In the genomic region with DNA sequence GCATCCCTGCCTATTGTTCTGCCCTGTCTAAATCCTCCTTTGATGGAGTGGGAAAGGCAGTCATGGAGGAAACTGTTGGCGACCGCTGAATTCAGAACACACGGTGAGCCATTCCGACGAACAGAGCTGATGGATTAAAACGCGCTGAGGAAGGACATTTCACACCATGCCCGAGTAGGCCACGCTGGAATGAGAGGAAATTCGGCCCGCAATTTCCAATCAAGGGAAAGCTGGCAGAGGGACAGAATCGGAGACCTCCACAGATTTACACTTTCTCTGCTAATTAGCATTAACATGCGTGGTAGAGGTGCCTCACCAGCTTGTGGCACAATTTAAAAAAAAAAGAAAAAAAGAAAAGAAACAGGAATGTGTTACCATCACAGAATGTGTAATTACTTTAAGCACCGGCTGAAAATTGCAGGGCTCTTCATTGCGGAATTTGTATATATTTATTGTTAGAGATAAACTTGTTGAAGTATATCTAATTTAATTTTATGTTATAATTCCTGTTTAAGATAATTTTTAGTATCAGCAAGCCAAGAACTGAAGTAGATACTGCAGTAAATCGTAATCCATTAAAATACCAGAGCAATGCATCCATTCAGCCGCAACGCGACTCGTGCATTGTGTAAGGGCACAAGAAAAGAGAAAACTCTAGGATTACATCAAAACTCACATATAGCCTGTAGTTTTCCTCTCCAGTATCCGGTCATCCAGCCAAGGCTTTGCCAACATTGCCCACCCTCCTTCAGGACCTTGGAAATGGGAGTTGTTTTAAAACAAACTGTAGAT, we compare ENCODE assay signal across 10 mouse cellular contexts.
DNase-seq lines count a peak whose midpoint lies in the region; ATAC-seq and TF ChIP-seq lines count a peak whose summit lies in the region.
"Had no signal": no experiment of that assay in that cellular context is flagged by ENCODE, and none has a peak within 500 bp of the region (broad histone marks: within the 10 kb centered on the region; RNA-seq: fewer than 3 reads in every experiment).

No protein-coding gene starts in this region.

- no peaks in the 10 kb centered on the region for H3K9me3 ChIP-seq in lung, embryonic 16.5 days (ENCODE audit: control insufficient read depth, low read length)
- H3K9me3 ChIP-seq in lung, postnatal 0 days (ENCODE audit: low read length), result no peaks in the 10 kb centered on the region
- H3K9me3 ChIP-seq in hindbrain, embryonic 14.5 days (ENCODE audit: control insufficient read depth, low read length), result no peaks in the 10 kb centered on the region
- H3K9me3 ChIP-seq in neural tube, embryonic 14.5 days (ENCODE audit: control insufficient read depth, low read length), result no peaks in the 10 kb centered on the region

- WGBS in lung, embryonic 16.5 days, result 42% methylated on average over 21 of the region's 21 CpGs
- WGBS in lung, postnatal 0 days, result 45% methylated on average over 21 of the region's 21 CpGs
- 36% methylated on average over 21 of the region's 21 CpGs for WGBS in hindbrain, embryonic 14.5 days
- 31% methylated on average over 21 of the region's 21 CpGs for WGBS in neural tube, embryonic 14.5 days

- H3K4me2 ChIP-seq in lung, embryonic 16.5 days (ENCODE audit: low read depth, low read length), result peak overlapping the region; percentile 26; the same call in 1 of the 2 replicates
- H3K4me2 ChIP-seq in lung, postnatal 0 days (replicated peaks; ENCODE audit: low read depth, low read length), result no peak overlapping the region; the same call in 1 of the 2 replicates
- peak overlapping the region; percentile 33 for H3K4me2 ChIP-seq in hindbrain, embryonic 14.5 days (replicated peaks)
- peak overlapping the region; percentile 27 for H3K4me2 ChIP-seq in neural tube, embryonic 14.5 days (ENCODE audit: low read depth, low read length)

- TF ChIP-seq CTCF in lung, postnatal 0 days (IDR thresholded peaks at IDR 0.05), result no peak
- TF ChIP-seq CTCF in gastrocnemius, adult 2 months (IDR thresholded peaks at IDR 0.05), result no peak

- no peak overlapping the region for H3K4me3 ChIP-seq in lung, embryonic 16.5 days (ENCODE audit: low read length)
- H3K4me3 ChIP-seq in lung, postnatal 0 days (ENCODE audit: low read depth, low read length), result no peak overlapping the region
- no peak overlapping the region; the same call in 1 of the 2 replicates for H3K4me3 ChIP-seq in hindbrain, embryonic 14.5 days (replicated peaks; ENCODE audit: low read length)
- no peak overlapping the region for H3K4me3 ChIP-seq in neural tube, embryonic 14.5 days (ENCODE audit: low read depth, low read length)
- H3K4me3 ChIP-seq in gastrocnemius, adult 2 months, result no peak overlapping the region

- intact Hi-C loops in gastrocnemius, adult 2 months (cut with DNase I), result no loop called here

- DNase-seq in cerebellum, adult 9-10 months, result no peak
- DNase-seq in lung, postnatal 0 days (ENCODE audit: low spot score), result no peak
- DNase-seq in hindbrain, embryonic 14.5 days (ENCODE audit: low spot score), result no peak
- DNase-seq in urinary bladder, postnatal 25 days (ENCODE audit: low spot score), result no peak
- DNase-seq in gastrocnemius, adult 2 months, result no peak
- DNase-seq: gastrocnemius, postnatal 36 days; lung, postnatal 4 days had no signal

- no peak overlapping the region for H3K9ac ChIP-seq in lung, embryonic 16.5 days (ENCODE audit: low read length)
- H3K9ac ChIP-seq in lung, postnatal 0 days (replicated peaks; ENCODE audit: low read depth), result no peak overlapping the region
- peak overlapping the region; percentile 13; the same call in 1 of the 2 replicates for H3K9ac ChIP-seq in hindbrain, embryonic 14.5 days
- H3K9ac ChIP-seq in neural tube, embryonic 14.5 days (replicated peaks; ENCODE audit: low read depth, low read length), result no peak overlapping the region

- no peak for TF ChIP-seq EP300 in lung, postnatal 0 days (IDR thresholded peaks at IDR 0.05)

- H3K36me3 ChIP-seq in lung, embryonic 16.5 days (ENCODE audit: control insufficient read depth, insufficient read depth, low read length), result no peaks in the 10 kb centered on the region
- no peaks in the 10 kb centered on the region for H3K36me3 ChIP-seq in lung, postnatal 0 days (ENCODE audit: insufficient read depth, low read length)
- H3K36me3 ChIP-seq in hindbrain, embryonic 14.5 days (replicated peaks; ENCODE audit: control insufficient read depth, insufficient read depth), result no peaks in the 10 kb centered on the region
- no peaks in the 10 kb centered on the region for H3K36me3 ChIP-seq in neural tube, embryonic 14.5 days (ENCODE audit: control insufficient read depth, insufficient read depth, low read length)

- H3K4me1 ChIP-seq in lung, embryonic 16.5 days (replicated peaks; ENCODE audit: control insufficient read depth, insufficient read depth, low read length), result peaks cover 3% of the 10 kb centered on the region; the same call in 1 of the 2 replicates
- no peaks in the 10 kb centered on the region for H3K4me1 ChIP-seq in lung, postnatal 0 days (ENCODE audit: insufficient read depth, low read depth, low read length)
- no peaks in the 10 kb centered on the region; the same call in 1 of the 2 replicates for H3K4me1 ChIP-seq in hindbrain, embryonic 14.5 days (replicated peaks; ENCODE audit: control insufficient read depth, insufficient read depth, low read length)
- no peaks in the 10 kb centered on the region for H3K4me1 ChIP-seq in neural tube, embryonic 14.5 days (ENCODE audit: control insufficient read depth, insufficient read depth, low read length)

- no peak overlapping the region for H3K27ac ChIP-seq in lung, embryonic 16.5 days (ENCODE audit: low read length)
- no peak overlapping the region for H3K27ac ChIP-seq in lung, postnatal 0 days (ENCODE audit: low read length)
- 0 out of 2 replicates have a peak overlapping the region, but pooled peaks have one; percentile 9 for H3K27ac ChIP-seq in hindbrain, embryonic 14.5 days
- H3K27ac ChIP-seq in neural tube, embryonic 14.5 days (ENCODE audit: low read depth, low read length), result peak overlapping the region; percentile 16; the same call in 1 of the 2 replicates
- H3K27ac ChIP-seq in gastrocnemius, adult 2 months, result no peak overlapping the region

- ATAC-seq in cerebellum, adult (ENCODE audit: insufficient number of reproducible peaks, low FRiP score, low TSS enrichment), result peak; percentile 62
- ATAC-seq in lung, embryonic 16.5 days (ENCODE audit: low read depth), result 0 out of 2 replicates have a peak, but pooled peaks have one; percentile 26
- no peak for ATAC-seq in lung, postnatal 0 days
- peak; percentile 58; the same call in 1 of the 2 replicates for ATAC-seq in hindbrain, embryonic 14.5 days (ENCODE audit: low FRiP score)
- peak; percentile 49 for ATAC-seq in neural tube, embryonic 14.5 days (ENCODE audit: low read depth)

- no peaks in the 10 kb centered on the region for H3K27me3 ChIP-seq in lung, embryonic 16.5 days (ENCODE audit: control insufficient read depth, insufficient read depth, low read depth, low read length)
- H3K27me3 ChIP-seq in lung, postnatal 0 days (replicated peaks; ENCODE audit: insufficient read depth, low read length), result no peaks in the 10 kb centered on the region
- no peaks in the 10 kb centered on the region for H3K27me3 ChIP-seq in hindbrain, embryonic 14.5 days (ENCODE audit: control insufficient read depth, insufficient read depth, low read length)
- H3K27me3 ChIP-seq in neural tube, embryonic 14.5 days (ENCODE audit: control insufficient read depth, insufficient read depth, low read length), result no peaks in the 10 kb centered on the region

Comparison
In these comparisons a context has a peak if more than half of its experiments do, and no peak if none do; other contexts are left out.
1. H3K27ac ChIP-seq: peak in hindbrain, embryonic 14.5 days (single experiment) and neural tube, embryonic 14.5 days (single experiment); none in lung, embryonic 16.5 days (single experiment), lung, postnatal 0 days (single experiment) and gastrocnemius, adult 2 months (single experiment).